Mouse (Mus musculus) embryo, embryonic 11.5 days (tissue): Measurements from ENCODE around the gene Cask.

Source experiments
- DNase-seq: peaks from one replicate; pipeline ENCODE4 v3.0.0-alpha.2; 2012; ENCODE audit warnings: low read depth, low spot score

Gene Cask

DNA sequence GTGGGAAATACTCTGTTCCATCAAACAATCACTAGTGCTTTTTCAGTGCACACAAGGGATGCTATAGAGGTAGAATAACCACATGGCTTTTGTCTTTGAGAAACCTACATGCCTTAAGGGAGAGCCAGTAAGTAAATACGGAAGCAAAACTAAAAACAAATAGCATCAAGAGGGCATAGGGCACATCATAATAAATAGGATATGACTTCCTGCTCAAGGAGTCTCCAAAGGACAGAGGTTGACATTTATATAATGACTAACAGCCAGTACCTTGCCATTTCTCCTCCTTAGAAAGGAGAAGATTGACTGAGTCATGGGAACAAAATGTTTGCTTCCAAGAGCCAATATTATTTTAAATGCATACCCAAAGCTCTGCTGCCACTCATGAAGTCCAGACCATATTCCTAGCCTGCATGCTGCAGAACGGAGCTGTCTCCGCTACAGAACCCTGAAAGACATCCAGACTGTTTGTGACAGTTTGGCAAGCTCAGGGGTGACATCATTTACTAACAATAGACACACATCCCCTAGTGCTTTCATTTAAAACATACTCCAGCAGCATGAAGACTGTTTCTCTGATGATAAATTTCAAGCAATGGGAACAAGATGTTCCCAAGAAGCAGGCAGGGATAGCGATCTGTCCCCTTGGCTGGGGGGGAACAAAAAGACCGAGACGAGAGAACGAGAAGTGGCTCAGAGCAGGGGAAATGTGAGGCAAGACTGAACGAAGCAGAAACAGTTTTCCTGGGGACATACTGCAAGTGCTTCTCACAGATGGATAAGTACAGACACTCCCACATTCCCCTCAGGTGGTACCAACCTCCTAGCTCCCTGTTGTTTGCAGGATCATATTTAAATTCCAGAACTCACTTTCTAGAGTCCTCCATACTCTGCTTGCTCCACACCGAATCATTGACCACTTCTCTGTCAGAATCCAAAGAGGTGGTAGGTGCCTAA is 381.7 kb downstream of the Cask start:
- no peak for DNase-seq

- no peak for DNase-seq
Observed at GRCm38 (mm10) chrX:13467121-13467571, 384.0 kb downstream of the Cask start.
